Mouse (Mus musculus) ovary, postnatal 10 days (tissue): ENCODE data around the gene Slc9a8.
"Not testable (repeated sequence)": the region's sequence is repeated elsewhere in the genome, so short reads cannot be mapped to it uniquely, and the experiment has no call there.

ENCODE experiments used
- DNase-seq: peaks from one replicate; pipeline ENCODE4 v3.0.0; 2022; ENCODE audit warnings: low spot score

Gene Slc9a8

DNA sequence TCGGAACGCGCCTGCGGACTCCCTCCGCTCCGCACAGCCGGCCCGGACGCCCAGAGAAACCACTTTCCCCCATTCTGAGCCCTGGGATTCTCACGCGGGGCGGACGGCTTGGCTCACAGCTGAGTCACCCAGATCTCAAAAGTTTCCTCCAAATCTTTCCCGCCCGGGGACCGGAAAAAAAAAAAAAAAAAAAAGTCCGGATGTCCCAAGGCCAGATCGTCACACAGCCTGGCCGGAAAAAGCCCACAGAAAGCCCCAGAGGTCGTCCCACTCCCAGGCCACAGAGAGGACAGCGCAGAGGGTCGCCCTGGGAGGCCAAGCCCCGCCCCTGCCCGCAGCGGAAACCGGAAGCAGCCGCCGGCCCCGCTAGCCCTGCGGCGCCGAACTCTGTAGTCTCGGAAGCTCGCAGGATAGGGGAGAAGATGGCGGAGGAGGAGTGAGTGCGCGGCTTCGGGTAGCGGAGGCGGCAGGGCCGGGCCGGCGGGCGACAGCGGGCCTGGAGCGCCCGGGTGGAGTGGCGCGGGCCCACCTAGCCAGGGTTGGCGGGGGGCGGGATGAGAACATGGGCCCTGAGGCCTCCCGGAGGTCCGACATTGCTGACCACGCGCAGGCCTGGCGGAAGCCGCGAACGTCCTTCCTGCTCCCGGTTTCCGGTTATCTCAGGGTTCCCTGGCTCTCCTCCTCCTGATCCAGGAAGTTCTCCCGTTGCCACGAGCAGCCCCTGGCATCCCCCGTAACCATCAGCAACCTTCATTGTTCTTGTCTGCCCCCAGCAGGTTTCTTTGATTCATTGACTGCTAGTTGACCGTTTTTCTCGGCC is at the start of gene Slc9a8:
Gene Slc9a8, plus strand, starts transcription at position 383 of the 820 bp plus-strand sequence.
- peak; percentile 90 for DNase-seq

DNA sequence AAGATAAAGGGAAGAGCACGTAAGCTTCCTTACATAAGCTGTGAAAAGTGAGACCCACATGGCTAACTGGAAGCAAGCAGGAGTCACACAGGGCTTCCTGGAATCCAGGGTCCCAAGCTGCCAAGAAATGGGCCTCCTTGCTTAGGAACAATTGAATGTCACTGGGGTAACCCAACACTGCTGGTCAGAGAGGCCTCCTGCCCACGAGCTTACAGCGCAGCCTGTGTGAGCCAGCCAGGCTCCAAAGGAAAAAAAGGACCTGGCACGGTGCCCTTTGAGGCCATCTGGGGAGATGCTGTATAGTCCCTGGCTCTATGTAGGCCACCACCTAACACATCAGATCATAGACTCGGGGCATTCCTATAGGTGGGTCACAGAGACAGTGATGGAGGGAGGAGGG is 48.2 kb upstream of the Slc9a8 start:
- DNase-seq: peak; percentile 43

DNA sequence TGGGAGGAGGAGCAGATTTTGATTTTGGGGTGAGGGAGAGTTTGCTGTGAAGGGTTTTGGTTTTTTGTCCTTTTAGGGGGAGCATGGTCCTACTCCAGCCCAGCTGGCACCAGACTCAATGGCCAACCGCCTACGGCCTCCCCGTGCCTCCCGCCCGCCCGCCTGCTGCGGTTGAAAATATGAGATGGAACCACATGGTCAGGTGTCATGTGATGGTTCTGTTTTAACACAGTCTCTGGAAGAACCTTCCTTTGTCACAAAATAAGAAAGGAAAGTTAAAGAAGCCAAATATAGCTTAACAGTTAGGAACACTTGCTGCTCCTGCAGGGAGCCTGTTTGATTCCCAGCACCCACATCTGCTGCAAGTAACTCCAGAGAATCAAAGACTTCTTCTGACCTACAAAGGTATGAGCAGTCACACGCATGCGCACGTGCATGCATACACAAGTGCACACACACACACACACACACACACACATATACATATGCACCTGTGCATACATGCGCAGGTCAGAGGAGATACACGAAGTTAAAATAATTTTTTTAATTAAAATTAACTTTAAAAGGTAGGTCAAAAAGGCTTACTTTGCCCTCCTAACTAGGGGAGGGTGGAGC is 47.2 kb upstream of the Slc9a8 start:
- no peak for DNase-seq

DNA sequence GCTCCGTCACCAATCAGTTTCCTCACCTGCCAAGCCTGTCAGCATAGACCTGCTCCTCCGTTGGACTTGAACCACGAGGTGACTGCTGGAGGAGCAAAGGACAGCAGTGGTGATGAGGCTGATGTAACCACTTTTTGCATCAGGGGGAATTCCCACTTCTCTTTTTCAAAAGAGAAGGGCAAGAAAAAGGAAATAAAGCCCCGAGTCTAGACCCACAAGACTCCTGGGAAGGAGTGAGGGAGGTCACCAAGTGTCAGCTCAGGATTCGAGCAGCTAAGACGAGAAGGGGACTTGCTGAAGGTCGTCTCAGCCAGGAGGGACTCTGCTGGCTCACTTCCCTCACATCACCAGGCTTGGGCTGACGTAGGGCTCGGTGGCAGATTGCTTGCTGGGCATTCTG is 46.4 kb upstream of the Slc9a8 start:
- DNase-seq: no peak

DNA sequence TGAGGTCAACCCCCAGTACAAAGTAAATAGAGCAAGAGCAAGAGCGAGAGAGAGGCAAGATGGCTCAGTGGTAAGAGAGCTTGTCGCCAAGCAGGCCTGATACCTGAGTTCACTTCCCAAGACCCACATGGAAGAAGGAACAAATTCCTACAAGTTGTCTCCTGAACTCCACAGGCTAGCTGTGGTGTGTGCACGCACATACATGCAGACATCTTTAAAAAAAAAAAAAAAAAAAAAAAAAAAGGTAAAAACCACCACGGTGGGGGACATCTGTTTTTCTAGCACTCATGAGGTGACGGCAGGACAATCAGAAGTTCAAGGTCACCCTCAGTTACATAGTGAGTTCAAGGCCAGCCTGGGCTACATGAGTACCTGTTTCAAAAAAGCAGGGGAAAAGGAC is 45.8 kb upstream of the Slc9a8 start:
- DNase-seq: no peak

DNA sequence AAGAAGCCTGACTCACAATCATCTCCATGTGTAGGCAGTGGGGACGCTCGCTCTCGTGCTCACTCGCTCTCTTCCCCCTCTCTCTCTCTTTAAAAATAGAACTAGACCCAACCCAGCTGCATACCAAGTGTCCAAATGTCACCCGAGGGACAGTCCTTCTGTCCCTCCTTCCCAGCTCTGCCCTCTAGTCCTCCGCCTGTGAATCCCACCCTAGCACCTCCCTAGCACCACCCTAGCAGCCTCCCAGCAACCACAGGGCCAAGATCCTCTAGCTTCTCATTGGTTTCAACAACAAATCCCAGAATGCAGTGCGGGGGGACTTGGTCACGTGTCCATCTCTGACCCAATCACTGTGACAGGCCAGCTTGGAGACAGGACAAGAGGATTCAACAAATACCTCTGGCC is 45.4 kb upstream of the Slc9a8 start:
- no peak for DNase-seq

DNA sequence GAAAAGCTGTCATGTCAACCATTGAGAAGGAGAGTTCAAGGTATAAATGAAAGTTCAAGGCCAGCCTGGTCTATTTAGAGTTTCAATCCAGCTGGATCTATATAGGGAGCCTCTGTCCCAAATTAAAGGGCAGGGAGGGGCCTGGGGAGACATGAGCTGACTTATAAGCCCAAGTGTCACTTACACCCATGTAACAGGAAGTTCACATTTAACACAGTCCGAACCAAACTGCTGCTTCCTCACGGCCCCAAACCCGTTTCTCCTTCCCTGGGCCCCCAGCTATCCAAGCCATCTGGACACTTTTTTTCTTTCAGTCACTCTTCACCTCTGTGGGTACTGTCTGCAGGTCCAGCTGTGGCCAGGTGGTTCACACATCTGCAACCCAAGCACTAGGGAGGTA is 43.8 kb upstream of the Slc9a8 start:
- no peak for DNase-seq

DNA sequence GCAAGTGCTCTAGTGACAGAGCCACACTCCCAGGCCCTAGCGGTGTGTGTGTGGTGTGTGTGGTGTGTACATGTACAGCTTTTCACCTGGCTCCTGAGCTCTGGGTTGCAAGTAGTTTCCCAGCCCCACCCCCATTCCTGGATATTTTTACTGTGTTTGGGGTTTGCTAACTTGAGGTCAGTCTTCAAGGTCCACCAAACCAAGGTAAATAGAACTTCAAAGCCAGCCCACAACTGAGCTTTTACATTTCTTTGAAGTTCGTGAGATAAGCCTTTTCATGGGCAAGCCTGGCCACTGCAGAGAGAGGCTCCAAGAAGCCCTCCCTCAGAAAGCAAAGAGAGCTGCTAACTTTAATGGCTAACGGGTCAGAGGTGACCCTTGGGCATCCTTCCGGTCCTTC is 42.5 kb upstream of the Slc9a8 start:
- DNase-seq: no peak

DNA sequence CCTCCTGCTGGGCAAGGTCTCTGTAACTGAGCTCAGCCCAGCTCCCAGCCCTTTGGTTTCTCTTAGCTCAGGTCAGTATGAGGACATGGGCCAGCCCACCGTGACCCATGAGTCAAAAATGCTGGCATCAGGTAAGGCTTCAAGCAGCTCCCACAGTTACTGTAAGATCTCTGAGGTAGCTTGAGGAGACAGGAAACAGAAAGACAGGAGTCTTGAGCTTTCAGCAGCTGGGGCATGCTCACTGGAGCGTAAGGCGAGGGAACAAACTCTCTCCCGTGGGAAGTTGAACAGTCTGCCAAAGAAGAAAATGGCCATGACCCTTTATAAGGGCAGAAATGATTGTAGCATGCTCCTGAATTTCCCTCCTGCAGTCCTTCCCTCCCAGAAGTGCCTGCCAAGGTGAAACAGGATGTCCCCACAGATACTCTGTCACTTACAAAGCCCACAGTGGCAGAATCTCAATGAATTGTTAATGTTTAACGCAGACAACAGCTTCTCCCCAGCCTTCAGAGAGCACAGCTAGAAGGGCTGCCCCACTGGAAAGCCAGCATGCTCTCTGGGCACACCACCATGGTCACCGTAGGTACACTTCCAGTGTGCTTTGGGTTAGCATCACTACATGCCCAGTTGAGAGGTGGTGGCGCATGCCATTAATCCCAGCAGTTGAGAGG is 40.8 kb upstream of the Slc9a8 start:
- no peak for DNase-seq

DNA sequence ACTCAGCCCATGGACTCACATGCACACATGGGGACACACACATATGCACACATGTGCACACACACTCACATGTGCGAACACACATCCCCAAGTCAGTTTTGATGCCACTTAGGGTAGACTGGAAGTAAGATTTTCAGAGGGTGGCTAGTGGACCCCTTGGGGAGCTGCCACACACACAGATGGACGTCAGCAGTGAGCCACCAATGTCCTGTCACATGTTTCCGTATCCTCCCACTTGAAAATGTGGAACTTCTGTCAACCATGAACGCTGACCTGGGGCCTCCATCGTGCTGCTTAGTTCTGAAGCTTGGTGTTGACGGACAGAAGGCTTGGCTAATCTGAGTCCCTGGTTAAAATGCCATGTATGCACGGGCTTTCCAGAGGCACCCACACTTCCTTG is 39.9 kb upstream of the Slc9a8 start:
- no peak for DNase-seq

DNA sequence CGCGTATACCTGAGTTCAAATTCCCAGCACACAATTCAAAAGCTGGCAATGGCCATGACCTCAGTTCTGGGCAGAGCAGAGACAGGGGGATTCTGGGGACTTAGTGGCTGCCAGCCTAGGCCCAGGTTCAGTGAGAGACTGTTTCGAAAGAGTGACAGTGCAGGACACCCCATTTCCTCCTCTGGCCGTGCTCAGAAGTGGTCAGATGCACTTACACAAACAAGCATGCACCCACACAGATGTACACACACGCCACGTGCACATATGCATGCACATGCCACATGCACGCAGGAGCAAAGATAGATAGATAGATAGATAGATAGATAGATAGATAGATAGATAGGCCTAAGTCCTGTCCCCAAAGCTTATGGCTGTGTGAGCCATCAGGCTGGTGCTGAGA is 39.1 kb upstream of the Slc9a8 start:
- DNase-seq: no peak

DNA sequence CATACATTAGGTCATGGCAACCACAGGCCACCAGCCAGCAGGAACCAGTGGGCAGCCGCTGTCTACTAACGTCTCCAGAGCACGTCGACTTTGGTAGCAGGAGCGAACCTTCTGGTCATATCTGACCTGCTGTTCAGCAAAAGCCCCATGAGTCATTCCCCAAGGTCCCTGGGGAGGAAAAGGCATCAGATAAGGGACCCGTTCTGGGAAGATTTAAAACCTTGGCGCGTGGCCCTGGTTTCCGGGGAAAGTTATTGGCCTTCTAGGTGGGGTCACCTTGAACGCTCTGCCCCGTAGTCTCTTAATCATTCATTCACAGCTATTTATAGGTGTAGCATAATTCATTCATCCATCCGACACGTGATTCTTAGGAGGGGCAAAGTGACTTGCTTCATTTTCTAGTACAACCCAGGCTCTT is 37.8 kb upstream of the Slc9a8 start:
- no peak for DNase-seq

DNA sequence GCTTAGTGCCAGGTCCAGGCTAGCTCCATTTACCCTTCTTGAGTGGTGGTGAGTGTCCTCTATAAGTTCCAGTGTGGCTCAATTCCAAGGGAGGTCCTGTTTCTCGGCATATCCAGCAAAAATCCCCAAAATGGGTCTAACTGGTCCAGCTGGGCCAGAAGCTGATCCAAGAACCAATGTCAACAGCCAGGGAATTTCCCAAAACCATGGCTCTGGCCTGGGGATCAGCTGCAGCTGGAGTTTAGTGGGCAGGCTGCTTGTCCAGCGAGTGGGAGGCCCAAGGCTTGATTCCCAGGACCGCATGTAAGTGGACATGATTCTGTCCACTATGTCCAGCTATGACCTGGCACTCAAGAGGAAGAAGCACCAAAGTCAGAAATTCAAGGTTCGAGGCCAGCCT is 35.1 kb upstream of the Slc9a8 start:
- no peak for DNase-seq

DNA sequence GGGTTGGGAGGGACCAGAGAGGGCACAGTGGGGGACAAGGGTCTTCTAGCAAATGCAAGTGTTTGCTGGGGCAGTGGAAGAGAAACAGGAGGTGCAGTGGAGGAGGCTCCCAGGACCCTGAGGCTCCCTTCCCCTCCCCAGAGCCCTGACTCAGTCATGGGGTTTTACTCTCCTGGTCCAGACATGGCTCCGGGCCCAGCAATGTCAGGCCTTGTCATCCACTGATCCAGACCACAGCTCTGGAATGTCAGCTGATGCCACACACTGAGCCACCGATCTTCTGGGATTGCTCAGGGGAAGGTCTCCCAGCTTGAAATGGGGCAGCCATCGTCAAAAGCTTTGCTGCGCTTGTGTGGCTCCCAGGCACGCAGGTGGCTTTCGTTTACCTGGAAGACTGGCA is 34.5 kb upstream of the Slc9a8 start:
- DNase-seq: no peak

DNA sequence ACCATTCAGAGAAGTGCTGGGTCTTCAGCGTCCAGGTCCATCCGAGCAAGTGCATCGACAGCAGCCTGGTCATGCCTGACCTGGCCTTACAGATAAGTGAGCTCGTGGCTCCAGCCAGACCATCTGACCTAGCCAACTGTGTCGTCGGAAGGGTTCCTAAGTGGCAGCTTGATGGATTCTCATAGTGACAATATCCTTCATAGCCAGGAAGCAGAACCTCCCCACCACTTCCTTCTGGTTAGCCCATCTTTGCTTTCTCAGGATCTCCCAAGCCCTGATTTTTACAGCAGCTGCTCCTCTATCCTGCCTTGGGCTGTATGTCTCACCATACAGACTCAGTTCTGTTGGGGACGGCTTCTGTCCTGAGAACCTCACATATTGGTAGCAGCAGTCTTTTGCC is 27.1 kb upstream of the Slc9a8 start:
- DNase-seq: no peak

DNA sequence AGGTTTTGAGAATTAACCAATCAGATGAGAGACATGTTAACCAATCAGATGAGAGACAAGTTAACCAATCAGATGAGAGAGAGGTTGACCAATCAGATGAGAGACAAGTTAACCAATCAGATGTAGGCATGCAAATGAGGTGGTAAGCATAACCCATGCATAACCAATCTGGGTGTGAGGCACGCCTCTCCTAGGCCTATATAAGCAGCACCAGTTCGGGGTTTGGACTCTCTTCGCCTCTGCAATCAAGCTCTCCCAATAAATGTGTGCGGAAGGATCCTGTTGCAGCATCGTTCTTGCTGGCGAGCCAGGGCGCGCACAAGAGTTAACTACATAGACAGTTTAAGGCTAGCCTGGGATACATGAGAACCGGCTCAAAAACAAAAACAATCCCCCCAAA is 25.1 kb upstream of the Slc9a8 start:
- not testable (repeated sequence) for DNase-seq

DNA sequence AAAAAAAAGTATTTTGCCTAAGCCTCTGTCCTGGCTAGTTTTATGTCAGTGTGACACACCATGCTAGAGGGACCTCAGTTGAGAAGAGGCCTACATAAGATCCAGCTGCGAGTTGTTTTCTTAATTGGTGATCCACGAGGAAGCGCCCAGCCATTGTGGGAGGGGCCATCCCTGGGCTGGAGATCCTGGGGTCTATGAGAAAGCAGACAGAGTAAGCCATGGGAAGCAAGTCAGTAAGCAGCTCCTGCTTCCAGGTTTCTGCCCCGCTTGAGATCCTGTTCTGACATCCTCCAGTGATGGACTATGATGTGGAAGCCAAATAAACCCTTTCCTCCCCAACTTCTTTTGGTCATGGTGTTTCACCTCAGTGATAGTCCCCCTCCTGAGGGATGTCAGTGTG is 22.5 kb upstream of the Slc9a8 start:
- DNase-seq: no peak

DNA sequence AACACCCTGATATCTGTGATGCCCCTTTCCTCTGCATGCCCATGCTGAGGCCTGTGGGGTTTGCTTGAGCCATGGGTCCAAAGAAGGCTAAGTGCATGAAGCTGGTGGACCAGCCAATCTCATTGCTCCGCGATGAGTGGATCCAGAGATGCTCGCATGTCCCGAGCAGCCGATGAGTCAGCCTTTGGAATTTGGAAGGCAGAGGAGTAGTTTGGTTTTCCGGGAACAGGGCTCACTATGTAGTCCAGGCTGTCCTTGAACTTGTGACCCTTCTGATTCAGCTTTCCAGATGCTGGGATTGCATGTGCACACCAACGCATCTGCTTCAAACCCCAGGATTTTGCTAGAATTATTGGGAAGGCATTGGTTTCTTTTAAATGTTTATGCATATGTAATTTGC is 21.9 kb upstream of the Slc9a8 start:
- DNase-seq: no peak

DNA sequence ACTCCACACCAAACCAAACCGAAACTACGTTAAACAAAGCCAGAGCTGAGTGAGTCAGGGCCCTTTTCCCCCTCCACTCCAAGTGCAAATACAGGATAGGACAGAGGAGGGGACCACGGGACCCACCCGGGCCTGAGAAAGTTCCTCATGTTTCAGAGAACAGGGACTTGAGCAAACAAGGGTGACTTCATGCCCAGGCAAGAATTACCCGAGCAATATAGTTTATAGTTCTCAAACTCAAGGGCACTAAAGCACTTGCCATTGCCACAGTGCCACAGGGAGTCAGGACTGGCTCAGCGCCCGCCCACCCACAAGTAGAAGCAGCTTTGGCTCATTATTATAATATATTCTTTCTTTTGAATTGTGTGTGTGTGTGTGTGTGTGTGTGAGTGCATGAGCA is 18.4 kb upstream of the Slc9a8 start:
- DNase-seq: no peak

DNA sequence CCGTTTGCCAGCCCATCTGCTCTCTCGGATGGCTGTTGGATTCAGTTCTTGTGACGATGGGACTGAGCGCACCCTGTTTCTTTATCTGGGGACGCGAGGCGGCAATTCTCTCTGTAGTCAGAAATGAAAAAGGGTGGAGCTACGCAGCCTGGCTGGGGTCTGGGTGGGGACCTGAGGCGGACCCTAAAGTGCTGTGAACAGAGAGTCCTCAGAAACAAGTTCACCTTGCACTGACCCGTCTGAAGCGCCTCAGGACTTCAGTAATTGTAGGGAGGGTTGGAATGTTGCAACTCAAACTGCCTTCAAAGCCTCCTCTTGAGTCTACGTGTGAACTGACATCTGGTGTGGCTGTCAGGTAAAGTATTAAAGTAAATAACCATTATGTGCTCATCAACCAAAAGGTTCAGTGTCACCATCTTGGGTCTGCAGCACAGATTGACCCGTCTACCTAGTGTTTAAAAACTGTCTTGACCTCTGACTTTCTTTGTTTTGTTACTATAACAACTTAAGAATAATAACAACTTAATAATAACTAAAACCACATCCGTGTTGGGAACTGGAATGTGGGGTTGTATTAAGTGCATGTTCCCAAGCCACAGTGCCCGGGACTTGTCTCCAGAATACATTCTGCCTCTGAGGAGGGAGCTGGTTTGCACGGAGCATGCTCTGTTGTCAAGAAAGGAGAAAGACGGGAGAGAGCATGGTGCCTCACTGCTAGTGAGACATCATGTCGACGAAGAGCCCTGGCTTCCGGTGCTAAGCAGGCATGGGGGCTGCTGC is 16.2 kb upstream of the Slc9a8 start:
- no peak for DNase-seq

DNA sequence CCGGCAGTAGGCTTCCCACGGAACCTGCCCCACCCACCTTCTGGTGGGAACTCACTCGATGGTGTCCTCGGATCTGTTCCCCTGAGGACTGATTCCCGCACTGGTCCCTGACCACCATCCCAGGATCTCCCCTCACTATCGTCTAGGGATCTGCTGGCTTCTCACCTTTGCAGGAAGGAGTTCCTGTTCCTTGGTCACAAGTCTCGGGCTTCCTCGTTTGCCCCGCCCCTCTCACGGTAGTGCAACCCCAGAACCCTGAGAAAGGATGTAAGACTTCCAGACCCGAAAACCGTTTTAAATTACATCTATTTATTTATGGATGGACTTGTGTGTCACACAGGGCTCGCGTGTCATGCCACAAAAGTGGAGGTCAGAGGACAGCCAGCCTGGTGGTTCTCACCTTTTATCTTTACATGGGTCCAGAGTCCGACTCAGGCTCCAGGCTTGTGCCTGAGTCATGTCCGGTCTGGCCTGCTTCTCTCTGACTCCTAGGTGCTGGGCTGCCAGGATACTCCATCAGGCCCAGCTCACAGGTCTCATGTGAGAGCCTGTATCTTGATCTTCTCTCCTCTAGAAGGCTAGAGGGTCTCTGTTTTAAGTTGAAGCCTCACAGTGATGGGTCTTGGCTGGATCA is 14.1 kb upstream of the Slc9a8 start:
- DNase-seq: no peak

DNA sequence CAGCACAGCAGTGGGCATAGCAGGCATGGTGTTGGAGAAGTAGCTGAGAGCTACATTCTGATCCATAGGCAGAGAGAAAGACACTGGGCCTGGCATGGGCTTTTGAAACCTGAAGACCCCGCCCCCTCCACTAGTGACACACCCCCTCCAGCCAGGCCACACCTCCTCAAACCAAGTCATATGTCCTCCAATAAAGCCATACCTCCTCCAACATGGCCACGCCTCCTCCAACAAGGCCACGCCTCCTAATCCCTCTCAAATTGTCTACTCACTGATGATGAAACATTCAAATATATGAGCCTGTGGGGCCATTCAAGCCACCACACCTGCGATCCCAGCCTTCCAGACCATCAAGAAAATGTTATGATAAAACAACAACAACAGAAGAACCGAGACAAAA is 7.1 kb upstream of the Slc9a8 start:
- DNase-seq: no peak
